Mouse (Mus musculus): Measurements from ENCODE around the gene Ube2q2.

GRCm38 (mm10) chr9:55170655-55171412 is 22.2 kb downstream of the Ube2q2 start:
- TF ChIP-seq CTCF (IDR thresholded peaks at IDR 0.05; ENCODE audit: borderline replicate concordance, insufficient read depth, low read length) (no peak), POLR2A (IDR thresholded peaks at IDR 0.05; ENCODE audit: low read depth, low read length) (no peak)

All from embryonic fibroblast, embryonic 13.5 days (primary cell).